Mouse (Mus musculus) hindbrain, embryonic 11.5 days (tissue): ENCODE measurements around the gene Itih5. TPM values are rescaled to one million over a fixed set of nuclear protein-coding genes. Genes with fewer than 3 reads are reported as not detected.

Experiments used
- ATAC-seq: fragments of 200-750 bp; cut with Nextera tagmentation; 2 replicates; pipeline ENCODE4 v1.8.0; 2017; ENCODE audit warnings: mild to moderate bottlenecking, moderate TSS enrichment, moderate library complexity; ENCODE audit not compliant: low FRiP score
- DNase-seq: peaks from one replicate; pipeline ENCODE4 v3.0.0-alpha.2; 2015; ENCODE audit warnings: low spot score
- H3K27ac ChIP-seq: fragments of 300-500 bp; sonication (generic); 2 replicates; pipeline ENCODE4 v1.5.1; 2014; ENCODE audit warnings: mild to moderate bottlenecking, low read depth, low read length
- H3K27me3 ChIP-seq: fragments of 300-500 bp; sonication (generic); 2 replicates; pipeline ENCODE4 v1.6.1; 2014; ENCODE audit warnings: mild to moderate bottlenecking, low read length, moderate library complexity, mixed read lengths; ENCODE audit not compliant: control insufficient read depth, insufficient read depth
- H3K36me3 ChIP-seq: fragments of 300-500 bp; sonication (generic); 2 replicates; pipeline ENCODE4 v1.6.1; 2014; ENCODE audit warnings: mild to moderate bottlenecking, low read length, moderate library complexity, mixed read lengths; ENCODE audit not compliant: control insufficient read depth, insufficient read depth
- H3K4me1 ChIP-seq: fragments of 300-500 bp; sonication (generic); replicated peaks from 2 replicates; pipeline ENCODE4 v1.6.1; 2014; ENCODE audit warnings: low read length, mixed read lengths; ENCODE audit not compliant: control insufficient read depth, insufficient read depth
- H3K4me2 ChIP-seq: fragments of 300-500 bp; sonication (generic); replicated peaks from 2 replicates; pipeline ENCODE4 v1.6.1; 2014; ENCODE audit warnings: mild to moderate bottlenecking, low read depth, low read length
- H3K4me3 ChIP-seq: fragments of 300-500 bp; sonication (generic); 2 replicates; pipeline ENCODE4 v1.5.1; 2014; ENCODE audit warnings: low read depth, low read length
- H3K9ac ChIP-seq: fragments of 300-500 bp; sonication (generic); 2 replicates; pipeline ENCODE4 v1.6.1; 2014; ENCODE audit warnings: low read depth, low read length
- H3K9me3 ChIP-seq: fragments of 300-500 bp; sonication (generic); 2 replicates; pipeline ENCODE4 v1.6.1; 2016; ENCODE audit warnings: low read length; ENCODE audit not compliant: control insufficient read depth
- WGBS: fragments of 180-500 bp; shearing (Covaris S2); extraction: QIAGEN DNeasy Blood & Tissue Kit; methylation state at CpG from one replicate; pipeline ENCODE4 v1.1.7; 2014; 5-methylcytosine and 5-hydroxymethylcytosine counted together
- polyA plus RNA-seq: library from polyadenylated mRNA; unstranded; fragments of >200 nt; fragmentation: Nextera tagmentation; extraction: Ambion mirVana; gene quantifications from 2 replicates; pipeline ENCODE4 v1.2.1, GENCODE M21; 2014

Gene Itih5
- polyA plus RNA-seq, 1 experiment from 2014 or later, result 5.6 TPM

DNA sequence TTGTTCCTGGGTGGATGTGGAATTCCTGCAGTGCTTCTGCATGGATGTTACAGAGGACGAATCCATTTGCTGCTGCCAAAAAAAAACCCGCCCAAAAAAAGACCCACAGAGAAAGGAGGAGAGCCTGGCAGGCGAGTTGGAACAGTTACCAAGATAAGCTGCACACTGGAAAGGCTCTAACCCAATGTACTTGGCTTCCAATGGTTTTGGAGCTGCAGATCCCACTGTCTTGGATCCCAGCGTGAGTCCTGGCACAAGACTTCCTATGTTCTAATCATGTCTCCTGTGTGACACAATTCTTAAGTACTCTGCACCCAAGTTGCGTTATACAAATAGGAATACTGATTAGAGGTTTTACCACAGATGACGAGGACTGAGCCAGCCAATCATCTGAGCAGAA lies 78.6 kb downstream of the Itih5 start:
- H3K27ac ChIP-seq, result no peak overlapping the region
- H3K4me1 ChIP-seq, result no peaks in the 10 kb centered on the region
- no peaks in the 10 kb centered on the region for H3K36me3 ChIP-seq
- no peaks in the 10 kb centered on the region for H3K27me3 ChIP-seq
- H3K4me3 ChIP-seq, result no peak overlapping the region
- H3K9ac ChIP-seq, result no peak overlapping the region
- WGBS, result 81% methylated on average over 6 of the region's 6 CpGs
- no peaks in the 10 kb centered on the region for H3K9me3 ChIP-seq
- H3K4me2 ChIP-seq, result no peak overlapping the region
- ATAC-seq (no peak), DNase-seq (no peak)

DNA sequence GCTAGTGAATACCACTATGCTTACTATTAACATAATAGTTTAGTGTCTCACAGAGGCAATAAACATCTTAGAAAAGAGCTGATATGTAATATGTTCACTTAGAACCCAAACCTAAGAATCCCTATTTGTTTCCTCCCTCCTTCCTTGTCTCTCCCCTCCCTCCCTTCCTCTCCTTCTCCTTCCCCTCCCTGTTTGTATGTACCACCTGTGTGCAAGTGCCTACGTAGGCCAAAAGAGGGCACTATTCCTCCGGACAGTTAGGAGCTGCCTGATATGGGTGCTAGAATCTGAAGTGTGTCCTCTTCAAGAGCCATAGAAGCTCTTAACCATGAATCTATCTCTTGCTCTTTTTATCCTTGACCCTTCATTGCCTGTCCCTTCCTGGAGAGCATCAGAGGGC lies 83.2 kb downstream of the Itih5 start:
- Histone ChIP-seq H3K4me2 (no peak overlapping the region), H3K27me3 (no peaks in the 10 kb centered on the region), H3K4me3 (no peak overlapping the region), H3K4me1 (no peaks in the 10 kb centered on the region), H3K9me3 (no peaks in the 10 kb centered on the region), H3K36me3 (no peaks in the 10 kb centered on the region), H3K27ac (no peak overlapping the region), H3K9ac (no peak overlapping the region)
- ATAC-seq (no peak), DNase-seq (no peak)
- 97% methylated on average over 2 of the region's 2 CpGs for WGBS

DNA sequence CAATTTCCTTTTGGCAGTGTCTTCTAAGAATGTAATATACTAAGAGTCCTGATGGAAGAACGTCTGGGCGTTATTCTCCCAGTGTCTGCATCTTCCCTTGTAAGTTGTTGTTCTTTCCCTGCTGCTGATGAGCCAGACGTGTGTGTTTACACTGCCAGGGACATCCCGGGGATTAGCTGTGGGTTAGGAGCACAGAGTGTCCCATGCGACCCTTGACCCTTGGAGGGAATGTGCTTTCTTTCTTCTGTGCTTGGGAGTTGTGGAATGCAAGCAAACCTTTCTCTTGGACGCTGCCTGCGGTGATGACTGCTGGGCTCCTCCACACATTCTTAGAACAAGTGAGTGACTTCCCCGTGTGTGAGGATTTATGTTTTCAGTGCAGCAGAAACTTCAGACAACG lies 89.6 kb downstream of the Itih5 start:
- H3K36me3 ChIP-seq, result no peaks in the 10 kb centered on the region
- no peak overlapping the region for H3K4me3 ChIP-seq
- H3K4me2 ChIP-seq, result no peak overlapping the region
- WGBS, result 9% methylated on average over 9 of the region's 9 CpGs
- no peak overlapping the region for H3K9ac ChIP-seq
- no peaks in the 10 kb centered on the region for H3K4me1 ChIP-seq
- H3K9me3 ChIP-seq, result no peaks in the 10 kb centered on the region
- no peak overlapping the region for H3K27ac ChIP-seq
- ATAC-seq (no peak), DNase-seq (peak; percentile 32)
- no peaks in the 10 kb centered on the region for H3K27me3 ChIP-seq

DNA sequence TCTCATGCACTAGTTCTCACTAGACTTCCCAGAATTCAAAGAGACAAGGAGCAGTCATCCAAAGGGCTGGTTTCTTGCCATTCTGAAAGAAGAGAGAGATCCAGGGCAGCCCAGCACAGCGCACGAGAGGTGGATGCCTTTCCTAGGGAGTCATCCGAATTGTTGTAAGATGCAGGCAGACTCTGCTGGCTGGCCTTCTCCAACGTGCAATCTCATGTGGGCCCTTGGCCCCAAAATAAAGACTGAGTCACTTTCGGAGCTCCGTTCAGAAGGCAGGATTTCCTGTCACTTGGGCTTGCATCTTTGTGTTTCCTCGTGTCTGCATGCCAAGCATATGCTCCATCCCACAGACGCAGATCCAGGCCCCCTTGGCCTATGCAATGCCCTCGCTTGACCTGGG lies 97.1 kb downstream of the Itih5 start:
- ATAC-seq (no peak), DNase-seq (no peak)
- Histone ChIP-seq H3K27ac (no peak overlapping the region), H3K27me3 (no peaks in the 10 kb centered on the region), H3K36me3 (no peaks in the 10 kb centered on the region), H3K9ac (no peak overlapping the region), H3K4me3 (no peak overlapping the region), H3K4me2 (no peak overlapping the region), H3K4me1 (no peaks in the 10 kb centered on the region), H3K9me3 (no peaks in the 10 kb centered on the region)
- WGBS, result 79% methylated on average over 9 of the region's 9 CpGs

DNA sequence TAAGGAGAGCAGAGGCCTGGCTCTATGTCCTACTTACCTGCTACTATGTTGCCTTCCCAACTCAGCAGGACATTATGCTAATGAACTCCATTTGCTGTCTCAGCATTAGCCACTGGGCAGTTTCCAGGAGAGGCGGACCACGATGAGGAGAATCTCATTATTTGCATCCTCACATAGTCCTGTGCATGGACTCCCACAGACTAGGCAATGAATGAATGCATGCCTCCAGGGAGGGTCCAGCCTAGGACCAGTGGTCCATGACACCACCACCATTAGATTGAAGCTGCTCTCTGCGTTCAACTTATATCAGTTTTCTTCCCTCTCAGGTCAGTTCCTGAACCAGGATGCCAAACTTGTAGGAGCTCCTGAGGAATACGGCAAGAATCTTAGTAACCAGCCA lies 97.6 kb downstream of the Itih5 start:
- Histone ChIP-seq H3K4me1 (no peaks in the 10 kb centered on the region), H3K9me3 (no peaks in the 10 kb centered on the region), H3K4me3 (no peak overlapping the region), H3K9ac (no peak overlapping the region), H3K27me3 (no peaks in the 10 kb centered on the region), H3K4me2 (no peak overlapping the region), H3K36me3 (no peaks in the 10 kb centered on the region), H3K27ac (no peak overlapping the region)
- no peak for DNase-seq
- WGBS, result 55% methylated on average over 4 of the region's 4 CpGs
- 0 out of 2 replicates have a peak, but pooled peaks have one; percentile 51 for ATAC-seq

DNA sequence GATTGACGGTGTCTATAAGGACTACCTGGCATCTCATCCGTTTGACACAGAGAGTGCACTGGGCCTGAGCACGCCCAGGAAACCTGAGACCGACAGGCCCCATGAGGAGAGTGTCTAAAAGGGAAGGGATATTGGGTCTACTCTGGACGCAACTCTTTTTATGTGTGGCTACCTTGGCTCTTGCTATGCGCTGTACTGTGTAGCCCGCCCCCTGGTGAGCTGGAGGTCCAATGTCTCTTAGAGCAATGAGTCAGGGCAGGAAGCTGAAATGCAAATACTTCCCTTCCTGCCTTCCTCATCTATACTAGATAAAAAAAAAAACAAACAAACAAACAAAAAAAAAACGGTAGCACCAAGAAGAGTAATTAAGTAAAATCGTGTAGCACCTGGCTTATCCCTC lies 98.1 kb downstream of the Itih5 start:
- ATAC-seq, result no peak
- Histone ChIP-seq H3K4me3 (no peak overlapping the region), H3K27ac (no peak overlapping the region), H3K4me2 (no peak overlapping the region), H3K9me3 (no peaks in the 10 kb centered on the region), H3K4me1 (no peaks in the 10 kb centered on the region), H3K9ac (no peak overlapping the region), H3K36me3 (no peaks in the 10 kb centered on the region), H3K27me3 (no peaks in the 10 kb centered on the region)
- no peak for DNase-seq
- WGBS, result 90% methylated on average over 9 of the region's 9 CpGs

DNA sequence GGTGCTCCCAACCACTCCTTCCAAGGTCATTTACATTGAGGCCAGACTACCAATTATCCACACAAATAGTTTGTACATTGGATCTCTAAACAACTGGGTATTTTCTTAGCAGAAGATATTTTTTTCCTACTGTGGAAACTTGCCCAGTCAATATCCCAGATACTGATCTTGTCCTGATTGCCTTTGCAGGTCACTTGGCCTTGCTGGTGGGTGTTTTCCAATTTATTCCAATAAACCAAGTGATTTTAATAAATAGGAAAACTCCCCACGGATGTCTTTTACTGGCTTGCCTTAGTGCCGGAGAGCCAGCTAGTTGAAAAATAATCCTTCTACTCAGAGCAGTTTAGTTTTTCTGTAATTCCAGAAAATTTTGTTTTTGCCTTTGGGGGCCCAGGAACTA lies 98.6 kb downstream of the Itih5 start:
- no peak overlapping the region for H3K4me3 ChIP-seq
- no peaks in the 10 kb centered on the region for H3K4me1 ChIP-seq
- DNase-seq (no peak), ATAC-seq (no peak)
- H3K36me3 ChIP-seq, result no peaks in the 10 kb centered on the region
- no peaks in the 10 kb centered on the region for H3K27me3 ChIP-seq
- H3K27ac ChIP-seq, result no peak overlapping the region
- 91% methylated on average over 2 of the region's 2 CpGs for WGBS
- no peaks in the 10 kb centered on the region for H3K9me3 ChIP-seq
- no peak overlapping the region for H3K4me2 ChIP-seq
- no peak overlapping the region for H3K9ac ChIP-seq

DNA sequence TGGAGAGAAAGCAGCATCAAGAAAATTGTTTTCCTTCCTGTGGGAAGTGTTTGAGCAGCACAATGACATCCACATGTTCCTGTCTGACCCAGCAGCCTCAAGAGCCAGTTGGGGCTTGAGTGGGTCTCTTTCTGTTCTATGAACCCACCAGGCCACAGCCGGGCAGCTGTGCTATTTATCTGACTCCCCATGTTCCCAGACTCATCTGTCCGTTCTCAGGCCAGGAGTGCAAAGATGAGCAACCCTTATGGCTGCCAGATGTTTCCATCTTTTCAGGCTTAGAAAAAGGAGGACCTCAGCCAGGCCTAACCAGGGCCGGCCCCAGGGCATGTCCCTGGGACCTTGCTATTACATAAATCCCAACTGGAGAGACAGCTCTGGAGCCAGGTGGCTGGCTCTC lies 100.0 kb downstream of the Itih5 start:
- no peaks in the 10 kb centered on the region for H3K4me1 ChIP-seq
- WGBS, result 70% methylated on average over 3 of the region's 3 CpGs
- H3K4me2 ChIP-seq, result no peak overlapping the region
- H3K36me3 ChIP-seq, result no peaks in the 10 kb centered on the region
- no peaks in the 10 kb centered on the region for H3K27me3 ChIP-seq
- no peak overlapping the region for H3K4me3 ChIP-seq
- no peak overlapping the region for H3K9ac ChIP-seq
- no peak for ATAC-seq
- H3K9me3 ChIP-seq, result no peaks in the 10 kb centered on the region
- DNase-seq, result no peak
- H3K27ac ChIP-seq, result no peak overlapping the region

DNA sequence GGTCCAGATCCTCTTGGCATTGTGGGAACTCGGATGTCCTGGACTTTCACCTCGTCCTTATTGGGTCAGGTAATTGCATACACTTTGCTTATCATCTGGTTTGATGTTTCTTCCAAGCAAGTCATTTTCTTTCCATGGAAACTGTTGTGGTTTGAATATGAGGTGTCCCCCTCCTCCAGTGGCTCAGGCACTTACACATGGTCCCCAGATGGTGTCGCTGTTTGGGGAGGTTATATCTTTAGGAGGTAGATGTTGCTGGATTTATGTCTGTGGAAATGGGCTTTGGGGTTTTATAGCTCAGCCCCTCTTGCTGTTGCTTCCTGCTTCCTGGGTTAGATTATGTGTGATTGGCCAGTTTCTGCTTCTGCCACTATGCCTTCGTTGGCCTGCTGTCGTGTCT lies 103.6 kb downstream of the Itih5 start:
- Histone ChIP-seq H3K9ac (no peak overlapping the region), H3K27me3 (no peaks in the 10 kb centered on the region), H3K4me2 (no peak overlapping the region), H3K9me3 (no peaks in the 10 kb centered on the region), H3K4me1 (no peaks in the 10 kb centered on the region), H3K4me3 (no peak overlapping the region), H3K27ac (no peak overlapping the region), H3K36me3 (no peaks in the 10 kb centered on the region)
- DNase-seq (no peak), ATAC-seq (no peak)
- WGBS, result 66% methylated on average over 5 of the region's 5 CpGs
